Mouse (Mus musculus): Measurements from ENCODE around the gene Olfr49.

- TF ChIP-seq CTCF (IDR thresholded peaks at IDR 0.05; ENCODE audit: borderline replicate concordance, extremely low read depth, insufficient read depth, insufficient read length) = no peak
- no peak for TF ChIP-seq POLR2A (IDR thresholded peaks at IDR 0.05; ENCODE audit: borderline replicate concordance, extremely low read depth, insufficient read depth, insufficient read length, poor library complexity, severe bottlenecking)
These were observed 51.8 kb downstream of the Olfr49 start for GRCm38 (mm10) chr14:54232811-54233558.

Measured in brain, embryonic 14.5 days (tissue).